Mouse (Mus musculus): ENCODE data around the gene Cbx7. TPM values are rescaled to one million over a fixed set of nuclear protein-coding genes. Genes with fewer than 3 reads are reported as not detected.
A peak's percentile ranks its signal among the peaks of the same experiment; 100 is the strongest.

Gene Cbx7
- polyA plus RNA-seq, 1 experiment from 2014 or later, result 1.5 TPM

DNA sequence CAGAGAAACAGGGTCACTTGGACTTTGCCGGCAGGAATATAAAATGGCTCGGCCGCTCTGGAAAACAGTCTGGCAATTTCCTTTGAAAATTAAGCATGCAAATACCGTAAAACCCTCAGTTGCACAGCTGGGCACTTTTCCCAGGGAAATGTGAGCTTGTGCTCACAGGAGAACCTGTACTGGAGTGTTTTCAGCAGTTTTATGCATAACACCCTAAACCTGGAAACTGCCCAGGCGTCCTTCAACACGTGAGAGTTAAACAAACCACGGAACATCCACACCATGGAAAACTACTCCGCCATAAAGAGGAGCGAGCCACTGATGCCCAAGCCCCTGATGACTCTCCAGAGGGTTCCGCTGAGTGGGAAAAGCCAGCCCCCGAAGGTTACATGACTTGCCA, 9.8 kb upstream of the Cbx7 start:
- H3K27me3 ChIP-seq (ENCODE audit: control insufficient read depth, insufficient read depth, low read length), result no peaks in the 10 kb centered on the region
- H3K27ac ChIP-seq (replicated peaks in 1 of 2; ENCODE audit: control insufficient read depth in 1 of 2, insufficient read depth in 1 of 2, low read depth in 2 of 2, low read length in 2 of 2), result no peak overlapping the region
- 58% methylated on average over 11 of the region's 11 CpGs for WGBS
- H3K4me1 ChIP-seq (ENCODE audit: control insufficient read depth in 2 of 2, insufficient read depth in 2 of 2, low read length in 2 of 2), result no peaks in the 10 kb centered on the region
- no peaks in the 10 kb centered on the region for H3K36me3 ChIP-seq (ENCODE audit: control insufficient read depth, insufficient read depth, low read length)
- no peak for ATAC-seq (ENCODE audit: insufficient number of reproducible peaks, insufficient read depth, low FRiP score, low read depth)
- no peaks in the 10 kb centered on the region for H3K9me3 ChIP-seq (ENCODE audit: control insufficient read depth, low read length)
- no peak overlapping the region for H3K4me2 ChIP-seq (ENCODE audit: low read length)
- H3K4me3 ChIP-seq (ENCODE audit: control insufficient read depth in 1 of 2, insufficient read depth in 1 of 2, low read depth in 1 of 2, low read length in 2 of 2), result no peak overlapping the region
- H3K9ac ChIP-seq (ENCODE audit: low read length), result no peak overlapping the region

DNA sequence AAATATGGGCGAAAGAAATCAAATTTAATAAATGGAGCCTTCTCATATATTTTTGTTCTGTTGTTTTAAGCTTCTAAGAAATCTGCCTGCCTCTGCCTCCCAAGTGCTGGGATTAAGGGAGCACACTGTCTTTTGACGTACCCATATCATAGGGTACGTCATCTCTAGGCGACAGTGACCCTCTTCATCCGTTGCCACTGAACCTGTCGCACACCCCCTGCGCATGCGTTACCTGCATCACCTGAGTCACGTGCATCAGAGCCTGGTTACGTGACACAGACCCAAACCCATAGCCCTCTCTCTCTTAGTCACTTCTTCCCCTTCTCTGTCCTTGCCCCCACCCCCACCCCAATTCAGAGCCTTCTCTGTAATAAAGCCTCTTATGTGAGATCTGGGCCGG, 1.3 kb upstream of the Cbx7 start:
- WGBS, result 92% methylated on average over 11 of the region's 11 CpGs
- H3K4me2 ChIP-seq (ENCODE audit: low read length), result no peak overlapping the region
- no peaks in the 10 kb centered on the region for H3K36me3 ChIP-seq (ENCODE audit: control insufficient read depth, insufficient read depth, low read length)
- H3K9ac ChIP-seq (ENCODE audit: low read length), result no peak overlapping the region
- H3K27ac ChIP-seq (replicated peaks in 1 of 2; ENCODE audit: control insufficient read depth in 1 of 2, insufficient read depth in 1 of 2, low read depth in 2 of 2, low read length in 2 of 2), result no peak overlapping the region
- no peaks in the 10 kb centered on the region for H3K27me3 ChIP-seq (ENCODE audit: control insufficient read depth, insufficient read depth, low read length)
- no peaks in the 10 kb centered on the region for H3K4me1 ChIP-seq (ENCODE audit: control insufficient read depth in 2 of 2, insufficient read depth in 2 of 2, low read length in 2 of 2)
- ATAC-seq (ENCODE audit: insufficient number of reproducible peaks, insufficient read depth, low FRiP score, low read depth), result no peak
- H3K4me3 ChIP-seq (ENCODE audit: control insufficient read depth in 1 of 2, insufficient read depth in 1 of 2, low read depth in 1 of 2, low read length in 2 of 2), result no peak overlapping the region
- no peaks in the 10 kb centered on the region for H3K9me3 ChIP-seq (ENCODE audit: control insufficient read depth, low read length)

DNA sequence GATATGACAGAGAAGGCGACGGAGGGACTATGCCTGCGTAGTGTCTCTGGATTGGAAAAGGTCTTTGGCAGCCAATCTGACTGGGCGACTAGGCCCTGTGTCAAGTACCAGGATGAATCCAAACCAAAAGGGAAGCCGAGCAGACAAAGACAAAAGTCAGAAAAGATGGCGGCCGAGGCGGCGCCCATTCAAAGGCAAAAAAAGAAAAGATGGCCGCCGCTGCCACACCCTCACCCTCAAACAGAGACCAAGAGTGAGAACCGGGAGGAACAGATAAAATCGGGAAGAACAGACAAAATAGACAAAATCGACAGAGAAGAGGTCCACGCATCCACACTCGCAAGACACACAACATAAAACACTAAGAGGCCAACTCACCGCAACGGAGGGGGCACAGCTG, 428 bp downstream of the Cbx7 start:
- H3K9ac ChIP-seq (ENCODE audit: low read length), result no peak overlapping the region
- no peaks in the 10 kb centered on the region for H3K36me3 ChIP-seq (ENCODE audit: control insufficient read depth, insufficient read depth, low read length)
- 91% methylated on average over 18 of the region's 18 CpGs for WGBS
- H3K9me3 ChIP-seq (ENCODE audit: control insufficient read depth, low read length), result no peaks in the 10 kb centered on the region
- no peaks in the 10 kb centered on the region for H3K4me1 ChIP-seq (ENCODE audit: control insufficient read depth in 2 of 2, insufficient read depth in 2 of 2, low read length in 2 of 2)
- H3K4me3 ChIP-seq (ENCODE audit: control insufficient read depth in 1 of 2, insufficient read depth in 1 of 2, low read depth in 1 of 2, low read length in 2 of 2), result no peak overlapping the region
- no peak for ATAC-seq (ENCODE audit: insufficient number of reproducible peaks, insufficient read depth, low FRiP score, low read depth)
- H3K4me2 ChIP-seq (ENCODE audit: low read length), result no peak overlapping the region
- H3K27ac ChIP-seq (replicated peaks in 1 of 2; ENCODE audit: control insufficient read depth in 1 of 2, insufficient read depth in 1 of 2, low read depth in 2 of 2, low read length in 2 of 2), result no peak overlapping the region
- no peaks in the 10 kb centered on the region for H3K27me3 ChIP-seq (ENCODE audit: control insufficient read depth, insufficient read depth, low read length)

DNA sequence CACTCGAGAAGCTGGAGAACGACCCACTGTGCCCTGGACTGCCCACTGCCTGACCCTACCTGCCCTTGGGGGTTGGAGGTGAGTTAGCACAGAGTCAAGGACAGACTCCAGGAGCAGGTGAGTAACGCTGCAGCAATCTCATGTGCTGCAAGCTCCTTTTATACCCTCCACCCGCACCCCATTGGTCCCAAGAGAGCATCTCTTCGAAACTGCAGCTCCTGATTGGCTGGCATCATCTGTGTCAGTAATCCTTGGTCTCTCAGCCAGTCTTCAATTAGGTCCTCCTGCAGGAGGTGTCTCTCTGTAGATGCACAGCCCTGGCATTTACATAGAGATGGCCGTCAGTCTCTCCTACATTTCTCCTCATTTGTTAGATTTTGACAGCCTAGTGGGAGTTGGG, 3.6 kb downstream of the Cbx7 start:
- H3K9me3 ChIP-seq (ENCODE audit: control insufficient read depth, low read length), result no peaks in the 10 kb centered on the region
- 79% methylated on average over 6 of the region's 6 CpGs for WGBS

DNA sequence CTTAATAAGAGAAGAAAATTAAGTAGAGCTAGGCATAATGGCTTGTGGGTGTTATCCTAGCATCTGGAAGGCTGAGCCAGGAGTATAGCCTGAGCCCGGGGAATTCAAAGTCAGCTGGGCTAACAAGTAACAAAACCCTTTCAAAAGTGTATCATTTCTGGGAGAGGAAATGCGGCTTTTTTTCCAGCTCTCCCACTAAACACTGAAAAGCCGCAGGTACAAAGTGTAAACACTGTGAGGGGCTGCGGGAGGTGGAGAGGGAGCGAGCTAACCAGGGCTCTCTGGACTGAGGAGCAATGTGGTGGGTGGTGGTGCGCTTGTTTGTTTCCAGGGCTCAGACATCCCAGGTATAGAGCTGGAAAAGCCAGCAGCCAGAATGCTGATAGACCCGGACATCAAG, 6.5 kb downstream of the Cbx7 start:
- Histone ChIP-seq H3K27me3 (ENCODE audit: control insufficient read depth, insufficient read depth, low read length) (no peaks in the 10 kb centered on the region), H3K9me3 (ENCODE audit: control insufficient read depth, low read length) (no peaks in the 10 kb centered on the region), H3K36me3 (ENCODE audit: control insufficient read depth, insufficient read depth, low read length) (no peaks in the 10 kb centered on the region), H3K4me1 (ENCODE audit: control insufficient read depth in 2 of 2, insufficient read depth in 2 of 2, low read length in 2 of 2) (no peaks in the 10 kb centered on the region), H3K9ac (ENCODE audit: low read length) (no peak overlapping the region), H3K4me3 (ENCODE audit: control insufficient read depth in 1 of 2, insufficient read depth in 1 of 2, low read depth in 1 of 2, low read length in 2 of 2) (no peak overlapping the region), H3K4me2 (ENCODE audit: low read length) (no peak overlapping the region), H3K27ac (replicated peaks in 1 of 2; ENCODE audit: control insufficient read depth in 1 of 2, insufficient read depth in 1 of 2, low read depth in 2 of 2, low read length in 2 of 2) (no peak overlapping the region)
- no peak for ATAC-seq (ENCODE audit: insufficient number of reproducible peaks, insufficient read depth, low FRiP score, low read depth)
- 84% methylated on average over 7 of the region's 7 CpGs for WGBS

More for the DNA sequence above, 3.6 kb downstream of the Cbx7 start:
- H3K4me2 ChIP-seq (ENCODE audit: low read length), result no peak overlapping the region
- H3K36me3 ChIP-seq (ENCODE audit: control insufficient read depth, insufficient read depth, low read length), result no peaks in the 10 kb centered on the region
- H3K4me1 ChIP-seq (ENCODE audit: control insufficient read depth in 2 of 2, insufficient read depth in 2 of 2, low read length in 2 of 2), result no peaks in the 10 kb centered on the region
- H3K4me3 ChIP-seq (ENCODE audit: control insufficient read depth in 1 of 2, insufficient read depth in 1 of 2, low read depth in 1 of 2, low read length in 2 of 2), result no peak overlapping the region
- no peak for ATAC-seq (ENCODE audit: insufficient number of reproducible peaks, insufficient read depth, low FRiP score, low read depth)
- H3K9ac ChIP-seq (ENCODE audit: low read length), result no peak overlapping the region
- H3K27me3 ChIP-seq (ENCODE audit: control insufficient read depth, insufficient read depth, low read length), result no peaks in the 10 kb centered on the region
- no peak overlapping the region for H3K27ac ChIP-seq (replicated peaks in 1 of 2; ENCODE audit: control insufficient read depth in 1 of 2, insufficient read depth in 1 of 2, low read depth in 2 of 2, low read length in 2 of 2)

DNA sequence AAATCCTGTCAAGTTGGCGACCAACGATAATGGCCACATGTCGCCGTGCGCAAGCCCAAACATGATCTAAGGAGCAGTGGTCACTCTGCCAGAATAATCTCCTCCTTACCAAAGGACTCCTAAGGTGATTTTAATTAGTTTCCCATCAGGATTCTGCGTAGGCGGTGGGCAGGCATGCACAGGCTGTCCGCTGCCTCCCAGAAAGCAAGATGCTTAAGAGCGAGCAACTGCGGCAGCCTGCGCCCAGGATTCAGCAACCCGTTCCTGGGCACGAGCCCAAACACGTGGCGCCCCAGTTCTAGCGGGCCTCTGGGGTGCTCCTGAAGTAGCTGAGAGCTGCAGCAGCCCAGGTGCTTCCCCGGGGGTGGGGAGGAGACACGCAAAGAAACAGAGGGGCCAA, 8.3 kb downstream of the Cbx7 start:
- Histone ChIP-seq H3K4me2 (ENCODE audit: low read length) (no peak overlapping the region), H3K9me3 (ENCODE audit: control insufficient read depth, low read length) (no peaks in the 10 kb centered on the region), H3K36me3 (ENCODE audit: control insufficient read depth, insufficient read depth, low read length) (no peaks in the 10 kb centered on the region), H3K4me1 (ENCODE audit: control insufficient read depth in 2 of 2, insufficient read depth in 2 of 2, low read length in 2 of 2) (no peaks in the 10 kb centered on the region), H3K27ac (replicated peaks in 1 of 2; ENCODE audit: control insufficient read depth in 1 of 2, insufficient read depth in 1 of 2, low read depth in 2 of 2, low read length in 2 of 2) (no peak overlapping the region), H3K27me3 (ENCODE audit: control insufficient read depth, insufficient read depth, low read length) (no peaks in the 10 kb centered on the region), H3K4me3 (ENCODE audit: control insufficient read depth in 1 of 2, insufficient read depth in 1 of 2, low read depth in 1 of 2, low read length in 2 of 2) (no peak overlapping the region), H3K9ac (ENCODE audit: low read length) (no peak overlapping the region)
- no peak for ATAC-seq (ENCODE audit: insufficient number of reproducible peaks, insufficient read depth, low FRiP score, low read depth)
- WGBS, result 86% methylated on average over 18 of the region's 18 CpGs

DNA sequence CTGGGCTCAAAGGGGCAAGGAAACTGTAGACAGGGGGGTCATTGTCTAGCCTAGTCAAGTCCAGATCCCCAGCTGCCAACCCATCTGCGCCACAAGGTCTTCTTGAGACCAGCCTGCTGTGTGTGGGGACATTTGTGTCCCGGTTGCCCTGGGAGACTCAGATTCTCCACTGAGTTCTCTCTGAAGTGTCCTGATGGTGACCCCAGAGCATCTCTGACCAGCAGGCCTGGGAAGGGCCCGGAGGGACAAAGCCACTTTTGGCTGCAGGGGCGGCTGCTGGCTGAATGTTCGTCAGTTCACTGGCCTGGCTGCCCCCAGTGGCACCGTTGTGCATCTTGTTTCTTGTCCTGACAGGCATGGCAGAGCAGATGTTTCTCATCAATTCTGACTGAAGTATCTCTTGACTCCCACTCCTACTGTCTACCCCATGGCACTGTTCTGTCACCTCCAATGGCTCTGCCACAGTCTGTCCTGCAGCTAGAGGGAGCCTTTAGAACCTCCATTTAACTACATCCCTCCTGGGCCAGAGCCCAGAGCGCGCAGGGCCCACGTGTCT, 9.5 kb downstream of the Cbx7 start:
- H3K27me3 ChIP-seq (ENCODE audit: control insufficient read depth, insufficient read depth, low read length), result no peaks in the 10 kb centered on the region
- no peaks in the 10 kb centered on the region for H3K9me3 ChIP-seq (ENCODE audit: control insufficient read depth, low read length)
- no peak overlapping the region for H3K4me2 ChIP-seq (ENCODE audit: low read length)
- 58% methylated on average over 9 of the region's 9 CpGs for WGBS
- H3K36me3 ChIP-seq (ENCODE audit: control insufficient read depth, insufficient read depth, low read length), result no peaks in the 10 kb centered on the region
- peak; percentile 39; the same call in 1 of the 2 replicates for ATAC-seq (ENCODE audit: insufficient number of reproducible peaks, insufficient read depth, low FRiP score, low read depth)
- no peaks in the 10 kb centered on the region for H3K4me1 ChIP-seq (ENCODE audit: control insufficient read depth in 2 of 2, insufficient read depth in 2 of 2, low read length in 2 of 2)
- no peak overlapping the region for H3K4me3 ChIP-seq (ENCODE audit: control insufficient read depth in 1 of 2, insufficient read depth in 1 of 2, low read depth in 1 of 2, low read length in 2 of 2)
- no peak overlapping the region for H3K27ac ChIP-seq (replicated peaks in 1 of 2; ENCODE audit: control insufficient read depth in 1 of 2, insufficient read depth in 1 of 2, low read depth in 2 of 2, low read length in 2 of 2)
- H3K9ac ChIP-seq (ENCODE audit: low read length), result no peak overlapping the region

DNA sequence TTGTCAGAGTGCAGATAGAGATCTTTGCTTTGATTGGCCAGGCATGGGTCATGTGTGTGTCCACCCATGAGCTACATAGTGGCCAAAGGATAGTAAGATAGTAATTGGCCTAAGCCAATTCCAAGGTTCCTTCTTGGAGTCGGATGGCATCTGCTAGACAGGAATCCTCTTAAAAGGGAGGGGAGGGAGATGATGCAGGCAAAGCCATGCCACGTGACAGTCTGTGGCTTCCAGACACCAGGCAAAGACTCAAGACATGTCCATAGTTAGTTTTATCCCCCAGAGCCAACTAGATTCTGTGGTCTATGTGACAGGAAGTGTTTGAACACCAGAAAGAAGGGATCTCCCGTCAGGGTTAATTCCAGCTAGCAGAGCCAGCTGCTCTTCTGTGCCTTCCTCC, 12.5 kb downstream of the Cbx7 start:
- Histone ChIP-seq H3K36me3 (ENCODE audit: control insufficient read depth, insufficient read depth, low read length) (no peaks in the 10 kb centered on the region), H3K4me1 (ENCODE audit: control insufficient read depth in 2 of 2, insufficient read depth in 2 of 2, low read length in 2 of 2) (peaks cover under 1 to 4% of the 10 kb centered on the region in 2 experiments; a peak in 1 of 4 replicates), H3K27me3 (ENCODE audit: control insufficient read depth, insufficient read depth, low read length) (no peaks in the 10 kb centered on the region), H3K9ac (ENCODE audit: low read length) (no peak overlapping the region), H3K4me3 (ENCODE audit: control insufficient read depth in 1 of 2, insufficient read depth in 1 of 2, low read depth in 1 of 2, low read length in 2 of 2) (no peak overlapping the region), H3K4me2 (ENCODE audit: low read length) (no peak overlapping the region), H3K9me3 (ENCODE audit: control insufficient read depth, low read length) (no peaks in the 10 kb centered on the region), H3K27ac (replicated peaks in 1 of 2; ENCODE audit: control insufficient read depth in 1 of 2, insufficient read depth in 1 of 2, low read depth in 2 of 2, low read length in 2 of 2) (no peak overlapping the region)
- WGBS, result 50% methylated on average over 3 of the region's 3 CpGs
- no peak for ATAC-seq (ENCODE audit: insufficient number of reproducible peaks, insufficient read depth, low FRiP score, low read depth)

Data from heart, embryonic 14.5 days (tissue).